Mouse (Mus musculus): Measurements from ENCODE around the gene Trpc4ap. TPM values are rescaled to one million over a fixed set of nuclear protein-coding genes. Genes with fewer than 3 reads are reported as not detected.
"Not testable (repeated sequence)": the region's sequence is repeated elsewhere in the genome, so short reads cannot be mapped to it uniquely, and the experiment has no call there.

Gene Trpc4ap
- total RNA-seq, 2 experiments from 2014 or later: 140 TPM

GRCm38 (mm10) chr2:155627030-155627738 lies 65.0 kb downstream of the Trpc4ap start:
- intact Hi-C loops (cut with DNase I): loop anchor here (2.0 kb wide), 1 partner anchor 110 kb away; the partner anchor contains the start of gene Acss2
- DNase-seq (ENCODE audit: low spot score in 2 of 2): peak; percentile 81 to 88

- no peak for DNase-seq (ENCODE audit: low spot score in 2 of 2)
- intact Hi-C loops (cut with DNase I): loop anchor here (2.0 kb wide), 1 partner anchor 109 kb away; the partner anchor contains the start of gene Acss2
These were observed 65.9 kb downstream of the Trpc4ap start for GRCm38 (mm10) chr2:155626277-155626676.

GRCm38 (mm10) chr2:155624730-155625129 lies 67.5 kb downstream of the Trpc4ap start:
- peak; percentile 53 to 68 for DNase-seq (ENCODE audit: low spot score in 2 of 2)
- intact Hi-C loops (cut with DNase I): no loop called here

DNA sequence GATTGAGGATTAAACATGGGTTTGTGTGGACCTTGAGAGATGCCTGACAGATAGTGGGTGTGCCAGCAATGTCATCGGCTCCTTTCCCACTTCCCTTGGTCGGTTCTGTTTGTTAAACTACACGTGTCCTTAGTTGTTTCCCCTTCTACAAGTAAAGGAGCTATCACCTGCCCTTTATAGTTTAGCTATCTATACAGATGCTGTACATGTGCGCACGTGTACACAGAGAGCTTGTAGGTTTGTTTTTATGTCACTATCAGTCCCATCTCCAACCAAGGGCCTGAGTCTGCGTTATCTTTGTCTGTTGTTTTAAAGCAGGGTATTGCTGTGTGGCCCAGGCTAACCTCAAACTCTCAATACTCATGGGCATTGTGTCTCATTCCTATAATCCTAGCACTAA lies 68.2 kb downstream of the Trpc4ap start:
- intact Hi-C loops (cut with DNase I): no loop called here
- DNase-seq (ENCODE audit: low spot score in 2 of 2): no peak

- no peak for DNase-seq (ENCODE audit: low spot score in 2 of 2)
- intact Hi-C loops (cut with DNase I): no loop called here
These were observed 69.6 kb downstream of the Trpc4ap start for GRCm38 (mm10) chr2:155622606-155623005.

DNA sequence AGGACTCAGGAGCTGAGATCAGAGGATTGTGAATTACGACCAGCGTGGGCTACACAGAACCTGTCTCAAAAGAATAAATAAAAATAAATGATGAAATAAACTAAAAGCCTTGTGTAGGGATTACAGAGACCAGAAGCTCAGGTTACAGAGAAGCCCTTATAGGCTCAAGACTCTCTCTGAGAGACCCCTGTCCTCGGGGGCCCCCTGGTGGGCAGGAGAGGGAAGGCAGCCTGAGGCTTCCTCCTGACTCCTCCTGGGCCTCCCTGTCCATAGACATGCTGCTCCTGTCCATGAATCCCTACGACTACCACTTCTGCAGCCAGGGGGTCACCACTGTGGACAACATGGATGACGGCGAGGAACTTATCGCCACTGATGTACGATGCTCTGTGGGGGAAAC lies 72.4 kb downstream of the Trpc4ap start:
- intact Hi-C loops (cut with DNase I): loop anchor here (2.0 kb wide), 1 partner anchor 103 kb away; the partner anchor contains the start of gene Acss2
- peak; percentile 77 to 90 for DNase-seq (ENCODE audit: low spot score in 2 of 2)

- no peak for DNase-seq (ENCODE audit: low spot score in 2 of 2)
- intact Hi-C loops (cut with DNase I): no loop called here
These were observed 75.2 kb downstream of the Trpc4ap start for GRCm38 (mm10) chr2:155616971-155617370.

- intact Hi-C loops (cut with DNase I): no loop called here
- no peak for DNase-seq (ENCODE audit: low spot score in 2 of 2)
These were observed 78.2 kb downstream of the Trpc4ap start for GRCm38 (mm10) chr2:155613953-155614352.

DNA sequence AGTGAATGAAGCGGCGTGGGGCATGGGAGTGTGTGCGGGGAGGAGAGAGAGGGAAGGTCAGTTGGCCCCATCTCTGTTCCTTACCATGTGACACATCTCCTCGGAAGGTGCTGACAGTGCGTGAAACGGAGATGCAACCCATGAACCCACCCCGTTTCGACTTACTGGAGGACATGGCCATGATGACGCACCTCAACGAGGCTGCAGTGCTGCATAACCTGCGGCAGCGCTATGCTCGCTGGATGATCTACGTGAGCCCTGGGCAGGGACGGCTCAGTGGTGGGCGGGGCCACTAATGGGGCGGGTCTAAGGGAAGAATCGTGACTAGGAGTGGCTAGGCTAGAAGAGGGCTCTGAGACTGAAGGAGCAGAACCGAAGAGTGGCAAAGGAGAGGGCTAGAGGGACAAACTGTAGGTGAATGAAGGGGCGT lies 78.8 kb downstream of the Trpc4ap start:
- peak in 1 of 2 experiments; percentile 43 for DNase-seq (ENCODE audit: low spot score in 2 of 2)
- intact Hi-C loops (cut with DNase I): no loop called here

- DNase-seq (ENCODE audit: low spot score in 2 of 2): no peak
- intact Hi-C loops (cut with DNase I): no loop called here
These were observed 80.2 kb downstream of the Trpc4ap start for GRCm38 (mm10) chr2:155611834-155612550.

DNA sequence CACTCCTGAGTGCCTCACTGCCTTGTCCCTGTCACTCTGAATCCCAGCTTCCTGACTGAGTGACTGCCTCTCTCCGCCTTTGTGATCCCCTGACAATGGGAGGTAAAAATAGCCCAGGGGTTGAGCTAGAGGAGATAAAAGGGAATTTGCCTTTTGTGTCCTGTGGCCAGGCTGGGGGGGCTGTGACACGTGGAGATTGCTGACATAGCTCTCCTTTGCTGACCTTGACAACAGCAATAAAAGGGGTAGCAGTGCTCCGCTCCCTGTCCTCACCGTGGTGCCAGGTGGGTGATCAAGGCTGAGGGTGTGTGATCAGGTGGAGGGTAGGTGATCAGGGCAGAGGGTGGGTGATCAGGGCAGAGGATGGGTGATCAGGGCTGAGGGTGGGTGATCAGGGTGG lies 81.2 kb downstream of the Trpc4ap start, which contains the start of gene Myh7b:
TSS of gene Myh7b (plus strand) at position 235 of the 400 bp plus-strand sequence.
- no peak for DNase-seq (ENCODE audit: low spot score in 2 of 2)
- intact Hi-C loops (cut with DNase I): no loop called here

DNA sequence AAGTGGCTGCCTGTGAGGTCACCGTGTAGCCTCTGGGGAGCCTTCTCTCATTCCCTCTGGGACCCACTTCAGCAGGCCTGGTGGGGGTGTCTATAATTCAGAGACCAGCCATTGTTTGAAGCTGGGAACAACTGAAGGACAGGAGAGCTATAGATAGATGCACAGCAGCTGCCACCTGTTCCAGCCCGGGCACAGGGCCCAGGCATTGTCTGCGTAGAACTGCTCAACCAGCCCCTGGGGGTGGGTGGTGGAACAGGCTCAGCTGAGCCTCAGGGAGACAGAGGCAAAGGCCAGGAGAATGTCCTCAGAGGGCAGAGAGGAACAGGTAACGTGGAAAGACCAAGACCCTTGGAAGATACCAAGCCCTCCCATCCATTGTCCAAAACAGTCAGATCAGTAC lies 85.8 kb downstream of the Trpc4ap start:
- intact Hi-C loops (cut with DNase I): no loop called here
- DNase-seq (ENCODE audit: low spot score in 2 of 2): no peak

DNA sequence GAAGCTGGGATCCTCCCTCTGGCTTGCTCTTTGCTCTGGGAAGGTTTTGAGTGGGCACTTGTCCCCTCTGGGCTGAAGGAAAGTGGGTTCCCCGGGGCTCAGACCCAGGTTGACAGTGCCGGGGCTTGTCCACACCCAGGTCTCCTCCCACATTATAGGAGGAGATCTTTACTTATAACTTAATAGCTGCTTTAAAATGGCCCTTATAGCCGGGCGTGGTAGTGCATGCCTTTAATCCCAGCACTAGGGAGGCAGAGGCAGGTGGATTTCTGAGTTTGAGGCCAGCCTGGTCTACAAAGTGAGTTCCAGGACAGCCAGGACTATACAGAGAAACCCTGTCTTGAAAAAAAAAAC lies 87.0 kb downstream of the Trpc4ap start:
- intact Hi-C loops (cut with DNase I); DNase-seq (ENCODE audit: low spot score in 2 of 2): not testable (repeated sequence)

DNA sequence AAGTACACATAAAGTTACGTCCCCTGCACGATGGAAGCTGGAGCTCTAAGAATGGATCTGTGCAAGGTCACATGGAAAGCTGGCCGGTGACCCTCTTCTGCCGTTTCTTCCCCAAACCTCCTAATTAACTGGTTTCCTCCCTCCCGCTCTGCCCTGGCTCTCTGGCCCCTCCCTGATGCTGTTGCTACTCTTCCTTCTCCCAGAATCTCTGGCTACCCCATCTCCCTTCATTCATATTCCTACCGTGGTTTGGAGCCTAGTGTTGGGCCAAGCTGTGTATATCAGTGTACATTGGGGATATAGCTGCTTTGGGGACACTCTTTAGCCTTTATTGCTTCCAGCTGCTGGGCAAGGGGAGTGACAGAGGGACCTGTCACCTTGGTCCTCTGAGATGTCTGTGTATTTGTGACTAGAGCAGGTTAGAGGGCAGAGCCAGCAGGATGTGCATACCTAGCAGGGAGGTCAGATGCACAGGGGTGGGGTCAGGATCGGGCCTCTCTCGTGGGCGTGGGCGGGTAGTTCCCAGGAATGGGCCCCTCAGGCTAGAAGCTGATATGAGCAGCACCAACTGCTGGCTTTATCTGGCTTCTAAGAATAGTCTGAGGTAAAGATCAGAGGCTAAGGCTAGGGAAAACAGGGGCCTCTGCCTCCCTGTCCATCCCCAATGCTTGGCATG lies 87.5 kb downstream of the Trpc4ap start:
- no peak for DNase-seq (ENCODE audit: low spot score in 2 of 2)
- intact Hi-C loops (cut with DNase I): no loop called here

DNA sequence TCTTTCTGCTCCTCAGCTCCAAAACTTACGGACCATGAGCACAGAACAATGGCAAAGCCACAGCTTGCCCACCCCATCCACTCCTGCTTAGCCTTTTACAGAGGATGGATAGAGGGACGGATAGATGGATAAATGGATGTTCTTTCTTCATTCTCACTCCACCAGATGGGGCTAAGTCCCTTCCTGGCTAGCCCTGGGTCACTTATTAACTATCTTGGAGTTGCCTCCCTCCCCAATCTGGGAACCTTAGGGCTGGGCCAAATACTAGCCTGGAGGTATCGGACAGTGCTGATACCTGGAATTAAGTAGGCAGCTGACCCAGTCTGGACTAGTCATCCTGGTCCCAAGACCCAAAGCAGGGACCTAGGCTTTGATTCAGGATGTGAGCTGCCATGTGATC lies 88.5 kb downstream of the Trpc4ap start:
- intact Hi-C loops (cut with DNase I): no loop called here
- no peak for DNase-seq (ENCODE audit: low spot score in 2 of 2)

DNA sequence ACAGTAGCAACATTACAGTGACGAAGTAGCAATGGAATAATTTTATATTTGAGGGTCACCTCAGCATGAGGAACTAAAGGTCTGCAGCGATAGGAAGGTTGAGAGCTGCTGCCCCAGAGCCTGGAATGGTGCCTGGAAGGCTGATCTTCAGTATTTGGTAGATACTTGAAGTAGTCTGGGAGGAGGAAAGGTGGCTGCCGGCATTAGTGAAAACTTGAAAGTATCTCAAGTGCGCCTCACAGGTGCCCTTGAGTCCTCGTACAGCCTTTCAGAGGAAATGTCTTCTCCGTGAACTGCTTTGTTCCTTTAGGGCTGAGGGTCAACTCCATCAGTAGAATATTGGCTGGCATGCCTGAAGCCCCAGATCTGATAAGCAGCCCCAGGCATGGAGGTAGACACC lies 96.7 kb downstream of the Trpc4ap start:
- intact Hi-C loops (cut with DNase I): no loop called here
- no peak for DNase-seq (ENCODE audit: low spot score in 2 of 2)

DNA sequence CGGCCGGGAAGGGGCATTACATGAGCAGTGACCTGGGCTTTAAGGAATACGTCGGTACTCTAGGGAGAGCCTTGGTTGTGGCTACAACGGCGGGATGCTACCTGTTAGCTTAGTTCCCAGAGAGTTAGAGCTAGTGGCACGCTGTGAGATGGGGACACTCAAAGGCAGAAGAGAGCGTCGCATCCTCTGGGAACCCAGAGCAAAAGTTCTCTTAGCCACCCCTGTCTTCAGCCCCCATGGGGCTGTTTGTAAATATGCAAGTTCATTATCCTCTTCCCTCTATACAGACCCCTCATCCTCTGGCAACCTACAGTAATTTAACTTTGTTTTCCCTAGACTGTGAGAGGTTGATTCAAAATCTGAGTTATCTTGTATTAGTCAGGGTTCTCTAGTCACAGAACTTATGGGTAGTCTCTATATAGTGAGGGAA lies 99.3 kb downstream of the Trpc4ap start:
- intact Hi-C loops (cut with DNase I): no loop called here

DNA sequence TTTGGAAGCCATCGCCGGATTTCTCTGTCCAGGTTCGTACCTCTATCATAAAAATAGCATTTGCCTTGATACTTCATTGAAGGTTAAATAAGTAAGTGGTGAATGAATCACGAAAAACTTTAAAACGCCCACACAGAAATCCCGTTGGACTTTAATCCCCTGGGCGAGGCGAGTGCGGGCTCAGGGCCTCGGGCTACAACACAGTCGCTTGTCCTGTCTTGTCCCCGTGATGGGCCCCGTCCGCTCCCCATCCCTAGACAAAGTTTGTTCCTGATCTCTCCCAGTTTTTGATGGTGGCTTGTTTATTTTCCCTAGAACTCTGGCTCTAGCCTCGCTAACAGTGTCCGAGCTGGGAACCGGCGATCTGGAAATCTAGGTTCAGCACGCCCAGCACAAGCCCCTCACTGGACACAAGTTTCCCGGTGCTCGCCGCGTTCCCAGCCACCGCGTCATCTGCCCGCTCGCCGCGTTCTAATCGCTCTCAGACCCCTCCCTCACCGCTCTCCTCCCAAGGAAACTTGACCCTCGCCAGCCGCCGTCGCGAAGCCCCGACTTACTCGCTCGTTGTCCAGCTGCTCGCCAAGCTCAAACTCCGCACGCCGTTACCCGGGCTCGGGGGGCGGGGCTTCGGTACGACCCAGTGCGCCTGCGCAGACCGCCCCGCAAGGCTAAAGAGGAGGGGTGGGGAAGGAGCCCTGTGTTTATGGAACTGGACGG lies 99.9 kb downstream of the Trpc4ap start, which contains the start of gene Gss:
TSS of gene Gss (minus strand) at position 674 of the 717 bp plus-strand sequence.
- intact Hi-C loops (cut with DNase I): no loop called here
- peak; percentile 97 to 99 for DNase-seq (ENCODE audit: low spot score in 2 of 2)

More for the DNA sequence above, 99.3 kb downstream of the Trpc4ap start:
- no peak for DNase-seq (ENCODE audit: low spot score in 2 of 2)

DNA sequence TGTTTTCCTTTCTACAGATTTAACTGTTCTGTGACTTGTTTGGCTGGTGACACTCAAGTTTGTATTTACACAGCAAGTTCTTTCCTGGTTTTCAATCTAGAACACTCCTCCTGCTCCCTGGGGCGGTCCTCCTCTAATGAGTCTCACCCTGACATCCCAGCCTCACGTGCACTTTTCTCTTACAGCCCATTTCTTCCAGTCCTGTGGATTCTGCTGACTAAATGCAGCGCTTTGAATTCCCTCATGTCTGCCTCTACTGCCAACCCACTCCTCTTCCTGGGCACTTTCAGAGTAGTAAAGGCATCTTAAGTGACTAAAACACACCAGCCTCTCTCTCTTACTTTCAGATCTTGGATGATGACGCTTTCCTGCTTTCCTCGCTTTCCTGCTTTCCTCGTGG lies 100.5 kb downstream of the Trpc4ap start:
- no peak for DNase-seq (ENCODE audit: low spot score in 2 of 2)
- intact Hi-C loops (cut with DNase I): no loop called here
